Mouse (Mus musculus) kidney, adult 11 months (tissue): ENCODE results near the gene Mustn1.

Experiments used
- DNase-seq: peaks from one replicate; pipeline ENCODE4 v3.0.0; 2022

Gene Mustn1

DNA sequence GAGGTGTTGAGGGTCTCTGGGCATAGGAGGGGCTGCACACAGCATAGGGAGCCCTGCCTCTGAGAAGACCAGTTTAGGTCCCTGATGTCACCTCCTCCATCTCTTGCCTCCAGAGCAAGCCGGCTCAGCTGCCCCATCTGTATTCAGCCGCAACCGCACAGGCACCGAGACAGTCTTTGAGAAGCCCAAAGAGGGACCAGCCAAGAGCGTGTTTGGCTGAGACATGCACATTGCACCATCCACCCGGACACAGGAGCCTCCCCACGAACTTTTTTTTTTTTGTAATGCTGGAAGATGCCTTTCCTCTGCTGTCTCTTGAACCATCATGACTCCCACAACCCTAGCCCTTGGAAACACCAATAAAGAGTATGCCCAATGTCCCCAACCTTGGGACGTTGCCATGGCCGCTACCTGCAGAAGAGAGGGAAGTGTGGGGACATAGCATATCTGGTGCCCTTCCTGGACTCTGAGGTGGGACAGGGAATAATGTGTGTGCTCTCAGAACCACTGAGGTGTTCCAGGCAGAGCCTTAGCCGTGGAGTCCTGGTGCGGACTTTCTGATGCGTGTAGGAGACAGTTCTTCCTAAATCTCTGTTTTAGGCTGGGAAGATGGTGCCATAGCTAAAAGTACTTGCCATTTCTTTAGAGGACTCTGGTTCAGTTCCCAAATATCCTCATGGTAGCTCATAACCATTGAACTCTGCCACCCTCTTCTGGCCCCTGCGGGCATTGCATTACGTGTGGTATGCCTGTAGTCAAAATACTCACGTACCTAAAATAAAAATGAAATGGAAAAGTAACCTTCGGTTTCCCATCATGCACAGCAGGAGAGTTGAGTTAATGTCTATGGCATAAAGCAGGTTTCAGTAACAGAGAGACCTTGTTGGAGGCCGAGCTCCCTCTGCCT, 2.1 kb downstream of the Mustn1 start:
- no peak for DNase-seq

DNA sequence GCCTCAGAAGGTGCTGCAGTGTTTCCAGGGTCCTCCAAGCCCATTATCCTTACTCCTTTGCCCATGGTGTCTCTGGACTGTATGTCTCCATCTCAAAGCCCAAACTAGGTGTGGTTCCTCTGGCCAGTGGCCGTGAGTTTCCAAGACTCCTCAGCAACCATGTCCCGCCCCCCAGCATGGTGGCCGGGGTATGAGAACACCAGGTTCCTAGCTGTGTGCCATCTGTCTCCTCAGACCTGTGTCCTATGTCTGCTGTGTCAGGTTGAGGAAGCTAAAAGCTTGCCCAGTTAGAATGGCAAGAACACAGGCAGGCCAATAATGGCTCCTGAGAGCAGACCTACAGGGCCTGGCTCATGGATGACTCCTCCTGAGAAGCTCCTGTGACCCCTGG, 2.7 kb downstream of the Mustn1 start:
- DNase-seq, result no peak

GRCm38 (mm10) chr14:30885298-30885697, 6.3 kb downstream of the Mustn1 start:
- no peak for DNase-seq

DNA sequence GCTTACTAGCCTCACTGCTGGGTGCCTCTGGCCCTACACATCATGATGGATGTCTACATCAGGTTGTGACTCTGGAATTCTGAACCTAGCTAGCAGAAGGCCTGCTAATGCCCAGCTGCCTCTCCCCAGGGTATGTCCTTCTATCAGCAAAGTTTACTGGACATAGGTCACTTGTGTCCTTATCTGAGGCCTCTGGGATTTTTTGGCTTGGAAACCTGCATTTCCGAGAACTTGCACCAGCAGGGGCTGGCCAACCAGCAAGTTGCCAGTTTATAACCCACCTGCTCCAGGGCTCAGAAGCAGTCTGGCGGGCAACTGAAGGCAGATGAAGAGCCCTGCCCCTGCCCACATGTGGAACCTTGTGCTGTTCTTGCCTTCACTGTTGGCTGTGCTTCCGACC, 7.2 kb downstream of the Mustn1 start, which contains the start of gene Itih4:
TSS of gene Itih4 (plus strand) at position 273 of the 400 bp plus-strand sequence.
- DNase-seq, result no peak

- peak; percentile 49 for DNase-seq
These were observed 9.3 kb downstream of the Mustn1 start for GRCm38 (mm10) chr14:30888271-30888732.

GRCm38 (mm10) chr14:30899972-30900371, 21.0 kb downstream of the Mustn1 start:
- no peak for DNase-seq

DNA sequence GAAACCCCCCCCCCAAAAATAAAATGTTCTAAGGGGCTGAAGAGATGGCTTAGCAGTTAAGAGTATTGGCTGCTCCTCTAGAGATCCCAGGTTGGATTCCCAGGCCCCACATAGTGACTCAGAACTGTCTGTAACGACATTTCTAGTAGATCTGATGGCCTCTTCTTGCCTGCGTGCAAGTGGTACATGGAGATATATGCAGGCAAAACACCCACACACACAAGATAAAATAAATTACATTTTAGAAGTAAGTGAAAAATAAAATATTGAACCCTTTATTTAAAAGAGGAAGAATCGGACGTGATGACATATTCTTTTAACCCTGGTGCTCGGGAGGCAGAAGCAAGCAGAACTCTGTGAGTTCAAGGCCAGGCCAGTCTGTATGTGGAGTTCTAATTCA, 23.6 kb downstream of the Mustn1 start:
- DNase-seq, result no peak

- no peak for DNase-seq
These were observed 24.0 kb downstream of the Mustn1 start for GRCm38 (mm10) chr14:30903036-30903435.

GRCm38 (mm10) chr14:30904307-30904706, 25.3 kb downstream of the Mustn1 start:
- DNase-seq, result no peak

- DNase-seq, result no peak
These were observed 27.0 kb downstream of the Mustn1 start for GRCm38 (mm10) chr14:30906001-30906400.

DNA sequence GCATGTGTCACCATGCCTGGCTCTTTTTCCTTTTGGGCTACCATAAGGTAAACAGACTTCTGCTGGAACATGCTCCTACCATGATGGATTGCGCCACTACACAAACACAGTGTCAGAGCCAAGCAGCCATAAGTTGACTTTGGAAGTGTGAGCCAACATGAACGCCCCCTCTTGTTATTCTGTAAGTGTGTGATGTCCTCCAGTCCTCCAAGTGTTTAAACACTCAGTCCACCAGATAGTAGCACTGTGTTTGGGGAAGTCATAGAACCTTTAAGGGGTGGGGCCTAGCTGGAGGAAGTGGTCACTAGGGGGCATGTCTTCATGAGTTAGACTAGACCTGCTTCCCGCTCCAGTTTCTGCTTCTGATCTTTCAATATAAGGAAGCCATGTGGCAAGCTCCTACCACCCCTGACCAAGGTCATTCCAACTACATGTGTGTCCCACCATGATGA, 28.8 kb downstream of the Mustn1 start:
- no peak for DNase-seq

GRCm38 (mm10) chr14:30911141-30911540, 32.1 kb downstream of the Mustn1 start:
- DNase-seq, result no peak

GRCm38 (mm10) chr14:30912641-30913040, 33.6 kb downstream of the Mustn1 start:
- peak; percentile 37 for DNase-seq

- DNase-seq, result peak; percentile 21
These were observed 34.4 kb downstream of the Mustn1 start for GRCm38 (mm10) chr14:30913404-30913803.

GRCm38 (mm10) chr14:30916516-30916915, 37.5 kb downstream of the Mustn1 start:
- no peak for DNase-seq

- no peak for DNase-seq
These were observed 43.2 kb downstream of the Mustn1 start for GRCm38 (mm10) chr14:30922053-30922670.

- no peak for DNase-seq
These were observed 44.5 kb downstream of the Mustn1 start, which contains the start of gene Itih3 for GRCm38 (mm10) chr14:30923375-30924105. Gene Itih3 (minus strand): TSS chr14:30923760.

GRCm38 (mm10) chr14:30925492-30925891, 46.5 kb downstream of the Mustn1 start:
- DNase-seq, result no peak

DNA sequence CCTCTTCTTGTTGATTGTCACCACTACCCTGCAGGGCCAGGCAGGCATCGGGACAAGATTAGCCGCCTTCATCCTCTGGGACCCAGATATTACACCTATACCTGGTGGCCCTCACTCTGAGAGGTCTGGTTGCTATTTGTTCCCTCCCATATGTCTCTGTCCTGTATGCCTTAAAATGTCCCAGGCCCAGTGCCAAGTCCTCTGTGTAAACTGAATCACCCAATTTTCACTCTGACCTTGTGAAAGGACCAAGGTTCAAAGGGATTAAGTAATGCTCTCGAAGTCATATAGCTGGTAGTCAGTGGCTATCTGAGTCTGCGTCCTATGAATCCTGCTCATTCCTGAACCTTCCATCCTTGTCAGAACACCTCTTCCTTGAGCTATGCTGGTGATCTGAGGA, 51.4 kb downstream of the Mustn1 start:
- DNase-seq, result no peak
